Mouse (Mus musculus) testis, adult 2 months (tissue): Measurements from ENCODE around the gene Spata21. TPM values are rescaled to one million over a fixed set of nuclear protein-coding genes. Genes with fewer than 3 reads are reported as not detected.

ENCODE experiments used
- H3K27ac ChIP-seq: fragments of 200-500 bp; 2 replicates; pipeline ENCODE4 v1.5.1; 2012; ENCODE audit warnings: low read depth, low read length; ENCODE audit not compliant: control insufficient read depth, insufficient read depth
- H3K27me3 ChIP-seq: fragments of 200-500 bp; 2 replicates; pipeline ENCODE4 v1.6.1; 2012; ENCODE audit warnings: mild to moderate bottlenecking, low read length, moderate library complexity; ENCODE audit not compliant: control insufficient read depth, insufficient read depth
- H3K36me3 ChIP-seq: fragments of 200-500 bp; 2 replicates; pipeline ENCODE4 v1.6.1; 2012; ENCODE audit warnings: mild to moderate bottlenecking, low read length; ENCODE audit not compliant: control insufficient read depth, insufficient read depth
- H3K4me1 ChIP-seq: fragments of 200-500 bp; 2 replicates; pipeline ENCODE4 v1.6.1; 2012; ENCODE audit warnings: low read length; ENCODE audit not compliant: control insufficient read depth, insufficient read depth
- H3K4me3 ChIP-seq: fragments of 200-500 bp; 2 replicates; pipeline ENCODE4 v1.5.1; 2012; ENCODE audit warnings: low read depth, mild to moderate bottlenecking, low read length, moderate library complexity, mixed read lengths; ENCODE audit not compliant: control insufficient read depth
- CTCF ChIP-seq: fragments of 200-500 bp; IDR thresholded peaks from 2 replicates; pipeline ENCODE4 v1.5.1; 2012; ENCODE audit warnings: low read depth, mild to moderate bottlenecking, inconsistent platforms, low read length, moderate library complexity; ENCODE audit not compliant: control insufficient read depth, insufficient read depth, insufficient replicate concordance
- POLR2A ChIP-seq: fragments of 200-500 bp; IDR thresholded peaks from 2 replicates; pipeline ENCODE4 v1.6.1; 2012; ENCODE audit warnings: low read depth, mild to moderate bottlenecking, inconsistent platforms, low read length, moderate library complexity; ENCODE audit not compliant: control insufficient read depth
- polyA plus RNA-seq: library from polyadenylated mRNA; depleted of rRNA; stranded (reverse); fragments of >200 nt; gene quantifications from 2 replicates; pipeline ENCODE4 v1.2.3, GENCODE M21; 2012; rRNA removed

Spata21 gene
- polyA plus RNA-seq, 1 experiment = 518 TPM

DNA sequence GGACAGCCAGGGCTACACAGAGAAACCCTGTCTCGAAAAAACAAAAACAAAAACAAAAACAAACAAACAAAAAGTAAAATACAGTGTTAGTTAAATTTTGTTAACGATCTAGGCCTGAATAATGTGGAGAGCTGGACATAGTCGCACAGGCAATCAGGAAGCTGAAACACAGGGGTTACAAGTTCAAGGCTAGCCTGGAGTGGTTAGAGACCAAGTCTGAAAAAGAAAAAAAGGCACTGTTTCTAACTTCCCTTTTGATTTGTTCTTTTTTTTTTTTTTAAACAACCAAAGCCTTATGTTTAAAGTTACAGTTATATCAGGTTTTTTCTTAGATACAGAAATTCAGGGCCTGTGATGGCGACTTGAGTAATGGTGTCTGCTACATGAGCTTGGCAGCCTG lies 72.1 kb downstream of the Spata21 start:
- no peak overlapping the region for H3K27ac ChIP-seq
- 0 out of 2 replicates have a peak, but pooled peaks cover 2% of the 10 kb centered on the region for H3K4me1 ChIP-seq
- H3K27me3 ChIP-seq = no peaks in the 10 kb centered on the region
- no peaks in the 10 kb centered on the region for H3K36me3 ChIP-seq
- no peak overlapping the region for H3K4me3 ChIP-seq
- TF ChIP-seq POLR2A (no peak), CTCF (no peak)

DNA sequence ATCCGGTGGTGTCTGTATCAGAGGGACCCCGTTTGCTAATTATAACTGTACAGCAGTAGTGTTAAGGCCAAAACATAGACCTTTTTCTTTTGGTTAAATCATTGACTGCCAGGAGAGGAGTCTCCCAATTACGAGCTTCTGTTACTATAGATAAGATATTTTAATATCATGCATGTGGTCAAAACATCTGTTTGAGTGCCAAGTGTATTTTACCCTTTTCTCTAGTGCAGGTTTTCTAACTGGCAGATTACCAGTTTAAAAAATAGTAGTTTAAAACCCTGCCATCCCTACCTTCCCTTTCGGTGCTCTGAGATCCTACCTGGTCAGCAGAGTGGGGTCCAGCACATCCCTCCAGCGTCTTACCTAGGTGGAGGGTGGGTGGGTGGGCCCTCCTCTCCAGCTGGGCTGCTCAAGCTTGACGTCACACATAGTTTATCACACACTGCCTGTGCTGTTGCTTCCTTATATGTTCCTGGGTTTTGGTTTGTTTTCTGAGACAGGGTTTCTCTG lies 73.6 kb downstream of the Spata21 start:
- Histone ChIP-seq H3K36me3 (no peaks in the 10 kb centered on the region), H3K4me3 (no peak overlapping the region), H3K27ac (no peak overlapping the region), H3K4me1 (0 out of 2 replicates have a peak, but pooled peaks cover 2% of the 10 kb centered on the region), H3K27me3 (no peaks in the 10 kb centered on the region)
- TF ChIP-seq CTCF = no peak
- no peak for TF ChIP-seq POLR2A

Other genes starting within 250 kb of the Spata21 start
- 0.47 and 0.58 TPM in 2 replicates for gene Padi1, start 242.6 kb upstream of the Spata21 start, polyA plus RNA-seq
- gene Padi2, start 182.0 kb upstream of the Spata21 start, polyA plus RNA-seq = 1.8 and 1.9 TPM in 2 replicates
- 97.1 and 102 TPM in 2 replicates for gene Sdhb, start 127.1 kb upstream of the Spata21 start, polyA plus RNA-seq
- gene Atp13a2, start 101.5 kb upstream of the Spata21 start, polyA plus RNA-seq = 40.8 and 41.6 TPM in 2 replicates
- 2.3 and 4.7 TPM in 2 replicates for gene Mfap2, start 77.9 kb upstream of the Spata21 start, polyA plus RNA-seq
- 12.5 and 15.8 TPM in 2 replicates for gene Crocc, start 27.8 kb upstream of the Spata21 start, polyA plus RNA-seq
- gene Necap2, start 10.0 kb upstream of the Spata21 start, polyA plus RNA-seq = 27.3 and 30.1 TPM in 2 replicates
- 8.2 and 8.6 TPM in 2 replicates for gene Szrd1, start 51.4 kb downstream of the Spata21 start, polyA plus RNA-seq
- 10.7 and 11.0 TPM in 2 replicates for gene Fbxo42, start 59.6 kb downstream of the Spata21 start, polyA plus RNA-seq
- gene Rsg1, start 125.6 kb downstream of the Spata21 start, polyA plus RNA-seq = 2.3 and 2.9 TPM in 2 replicates
- gene Arhgef19, start 151.2 kb downstream of the Spata21 start, polyA plus RNA-seq = 0.65 and 1.3 TPM in 2 replicates
- 0.75 and 0.83 TPM in 2 replicates for gene Epha2, start 212.9 kb downstream of the Spata21 start, polyA plus RNA-seq